Mouse (Mus musculus): ENCODE results near the gene Iqck.

Gene Iqck

DNA sequence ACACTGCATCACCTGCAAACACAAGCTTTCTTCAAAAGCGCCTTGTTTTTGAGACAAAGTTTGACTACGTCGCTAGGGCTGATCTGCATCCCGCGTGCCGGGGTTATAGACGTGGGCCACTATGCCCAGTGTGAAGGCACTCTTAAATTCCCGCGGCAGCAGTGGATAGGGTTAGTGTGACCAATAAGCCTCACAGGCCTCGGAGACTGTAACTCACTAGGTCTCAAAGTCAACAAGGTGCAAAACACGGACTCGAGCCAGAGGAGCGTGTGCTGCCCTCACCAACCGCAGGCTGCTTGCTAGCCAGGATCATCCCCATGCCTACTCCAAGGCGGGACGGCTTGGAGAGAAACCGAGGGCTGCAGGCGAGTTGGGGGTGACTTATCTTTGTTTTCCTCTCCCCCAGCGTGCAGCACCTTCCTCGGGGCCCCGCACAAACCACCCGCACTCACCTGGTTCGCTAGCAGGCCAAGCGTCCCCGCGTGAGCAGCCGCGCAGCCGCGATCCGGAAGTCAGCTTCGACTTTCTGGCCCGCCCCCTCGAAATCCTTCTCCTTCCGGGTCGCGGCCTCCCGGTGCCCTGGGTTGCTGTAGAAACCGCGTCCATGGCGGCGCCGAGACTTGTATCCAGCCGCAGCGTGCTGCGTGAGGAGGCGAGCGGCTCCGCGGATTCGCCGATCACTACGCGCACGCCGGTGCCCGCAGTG is at the start of gene Iqck:
Iqck (plus strand) TSS at position 582 of the 706 bp plus-strand sequence.
- DNase-seq (ENCODE audit: low read depth, low spot score): peak; percentile 92

DNA sequence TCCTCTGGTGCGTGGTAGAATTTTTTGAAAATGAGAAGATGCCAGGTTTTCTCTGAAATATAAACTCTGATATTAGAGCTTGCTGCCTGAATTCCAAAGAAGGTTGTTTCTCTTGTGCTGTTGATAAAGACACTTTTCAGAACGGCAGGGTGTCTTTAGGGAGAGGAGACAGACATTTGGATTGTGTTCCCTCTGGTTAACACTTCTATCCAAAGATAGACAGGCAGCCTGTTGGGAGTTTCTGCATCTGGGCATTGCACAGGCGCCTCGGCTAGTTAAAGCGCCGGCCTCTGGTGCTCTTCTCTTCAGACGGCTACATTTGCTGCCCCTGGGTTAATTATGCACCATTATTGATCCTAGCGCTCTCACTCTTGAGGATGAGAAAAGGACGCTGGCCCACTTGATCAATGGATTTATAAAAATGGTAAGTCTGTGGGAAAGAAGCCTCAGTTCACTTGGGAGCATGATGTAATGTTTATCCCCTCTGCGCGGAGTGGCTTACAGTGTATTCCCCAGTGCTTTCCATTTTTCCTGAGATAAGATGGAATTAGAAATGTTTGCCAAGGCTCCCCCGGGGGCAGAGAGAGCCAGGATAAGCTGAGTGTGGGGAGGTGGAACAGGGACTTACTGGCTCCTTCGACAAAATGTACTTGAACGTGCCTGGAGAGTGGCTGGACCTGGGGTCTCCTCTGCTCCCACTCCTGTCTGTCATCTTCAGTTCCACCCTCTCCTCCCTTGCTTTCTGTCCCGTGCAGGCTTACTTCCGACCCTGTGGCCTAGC is 48.7 kb upstream of the Iqck start:
- no peak for DNase-seq (ENCODE audit: low read depth, low spot score)

DNA sequence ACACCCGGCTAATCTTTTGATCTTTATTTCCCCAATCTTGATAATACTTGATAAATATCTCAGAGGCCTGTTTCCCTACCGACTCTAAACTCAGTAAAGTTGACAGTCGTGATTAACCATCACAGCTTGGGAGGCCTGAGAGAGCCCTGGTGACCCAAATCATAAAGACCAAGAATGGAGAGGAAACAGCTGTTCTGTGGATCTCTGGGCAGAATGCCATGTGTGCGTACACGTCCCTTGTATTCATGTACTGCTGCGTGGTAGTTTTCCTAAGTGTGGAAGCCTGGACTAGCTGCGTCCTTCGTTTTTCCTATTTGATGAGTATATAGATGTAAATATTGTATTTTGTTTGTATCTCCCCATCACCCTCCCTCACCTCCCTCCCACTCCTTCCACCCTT is 47.7 kb upstream of the Iqck start:
- no peak for DNase-seq (ENCODE audit: low read depth, low spot score)

DNA sequence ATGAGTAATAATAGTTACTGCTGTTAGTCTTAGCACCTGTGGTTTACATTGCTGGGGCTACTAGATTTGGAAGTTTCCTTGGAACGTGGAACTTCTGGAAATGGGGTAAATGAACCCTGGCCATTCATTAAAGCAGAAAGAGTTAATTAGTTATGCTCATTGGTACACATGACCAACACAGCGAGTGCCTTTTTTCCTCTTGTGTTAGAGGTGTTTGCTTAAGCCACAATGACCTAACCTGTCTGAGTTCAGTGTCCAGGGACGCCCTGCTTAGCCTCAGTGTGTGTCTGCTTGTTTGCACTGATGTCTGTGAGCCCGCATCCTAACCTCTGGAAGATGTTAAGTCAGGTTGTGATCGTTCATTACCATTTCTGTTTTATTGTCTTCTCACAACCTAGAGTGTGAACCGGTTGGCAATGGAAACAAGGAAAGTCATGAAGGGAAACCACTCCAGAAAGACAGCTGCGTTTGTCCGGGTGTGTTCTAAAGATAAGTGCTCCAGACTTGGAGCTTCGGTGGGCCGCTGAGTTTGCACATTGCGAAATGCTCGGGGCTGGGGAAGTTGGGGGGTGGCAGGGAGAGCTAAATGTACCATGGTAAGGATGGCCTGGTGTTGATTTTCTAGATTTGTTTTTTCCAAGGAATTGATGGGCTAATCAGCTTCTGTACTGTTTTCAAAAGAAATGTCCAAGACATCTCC is 44.0 kb upstream of the Iqck start:
- no peak for DNase-seq (ENCODE audit: low read depth, low spot score)

DNA sequence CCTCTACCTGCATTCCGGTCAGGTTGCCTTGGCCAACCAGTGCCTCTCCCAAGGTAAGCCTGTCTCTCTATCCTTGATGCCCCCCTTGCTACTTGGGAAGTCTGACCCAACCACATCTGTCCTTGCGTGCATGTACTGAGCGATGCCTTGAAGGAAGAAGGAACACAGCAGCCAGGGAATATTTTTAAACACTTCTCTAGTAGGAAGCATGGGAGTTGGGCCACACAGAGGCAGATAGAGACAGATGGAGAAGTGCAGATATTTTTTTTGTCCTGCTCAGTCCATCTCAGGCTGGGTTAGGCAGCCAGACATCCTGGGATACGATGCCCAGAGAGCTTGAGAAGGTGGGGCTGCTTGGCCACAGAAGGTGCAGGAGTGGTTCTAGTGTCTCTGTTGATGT is 42.0 kb upstream of the Iqck start:
- no peak for DNase-seq (ENCODE audit: low read depth, low spot score)

DNA sequence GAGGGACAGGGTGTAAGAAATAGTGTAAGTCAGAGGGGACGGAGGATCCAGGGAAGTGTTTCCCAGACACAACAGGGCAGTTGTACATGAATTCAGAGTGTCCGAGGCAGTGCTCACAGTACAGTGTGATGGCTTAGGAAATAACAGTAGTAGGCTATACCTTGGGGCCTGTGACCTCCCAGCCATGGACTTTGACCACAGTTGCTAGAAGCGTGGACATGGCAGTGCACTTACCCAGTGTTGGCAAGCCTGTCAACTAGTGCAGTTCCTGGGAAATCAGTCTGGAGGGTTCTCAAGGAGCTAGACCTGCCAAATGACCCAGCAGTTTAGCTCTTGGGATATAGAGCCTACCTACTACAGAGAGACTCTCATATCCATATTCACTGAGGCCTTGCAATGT is 39.3 kb upstream of the Iqck start:
- DNase-seq (ENCODE audit: low read depth, low spot score): no peak

DNA sequence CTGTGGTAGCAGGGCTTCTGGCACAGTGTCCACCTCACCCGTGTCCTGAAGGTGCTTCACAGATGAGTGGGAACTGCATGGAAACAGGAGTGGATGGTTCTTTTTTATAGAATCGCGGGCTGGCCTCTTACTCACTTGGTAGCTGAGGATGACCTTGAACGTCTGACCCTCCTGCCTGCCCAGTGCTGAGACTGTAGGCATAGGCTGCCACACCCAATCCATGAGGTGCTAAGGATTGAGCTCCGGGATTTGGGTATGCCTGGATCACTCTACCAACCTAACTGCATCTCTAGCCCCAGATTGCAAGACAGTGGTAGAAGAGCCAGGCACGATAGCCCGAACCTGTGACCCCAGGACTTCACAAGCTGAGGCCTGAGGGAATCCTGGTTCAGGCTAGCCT is 37.8 kb upstream of the Iqck start:
- DNase-seq (ENCODE audit: low read depth, low spot score): no peak

DNA sequence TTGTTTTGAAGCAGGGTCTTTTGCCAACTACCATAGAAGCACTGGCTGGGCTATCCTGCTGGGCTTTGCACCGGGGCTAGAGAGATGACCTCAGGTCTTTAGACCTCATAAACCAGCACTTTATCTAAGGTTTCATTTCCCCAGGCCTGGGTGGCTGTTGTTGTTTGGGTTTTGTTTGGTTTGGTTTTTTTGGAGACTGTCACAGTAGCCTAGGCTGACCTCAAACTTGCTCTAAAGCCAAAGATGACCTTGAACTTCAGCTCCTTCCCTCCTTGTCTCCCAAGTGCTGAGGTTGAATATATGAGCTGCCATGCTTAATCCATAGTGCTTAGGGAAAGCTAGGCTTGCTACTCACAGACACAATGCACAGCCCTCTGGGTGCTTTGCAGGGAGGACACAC is 35.9 kb upstream of the Iqck start:
- no peak for DNase-seq (ENCODE audit: low read depth, low spot score)

DNA sequence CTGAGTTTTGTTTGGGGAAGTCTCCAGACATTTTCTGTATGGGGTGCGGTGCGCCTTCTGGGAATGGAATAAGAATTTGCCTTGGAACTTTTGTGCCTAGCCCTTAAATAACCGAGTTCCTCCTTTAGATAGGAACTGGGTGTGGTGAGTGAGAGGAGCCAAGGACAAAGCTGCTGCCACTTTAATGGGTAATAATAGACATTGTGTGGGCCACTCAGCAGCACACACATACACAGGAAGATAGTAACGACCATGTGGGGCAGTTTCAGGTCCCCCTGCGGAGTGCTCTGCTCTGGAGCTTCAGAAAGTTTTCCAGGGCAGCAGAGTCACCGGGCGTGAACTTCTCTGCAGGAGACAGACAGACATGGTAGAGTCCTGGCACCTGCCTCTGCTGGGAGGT is 34.2 kb upstream of the Iqck start:
- no peak for DNase-seq (ENCODE audit: low read depth, low spot score)

DNA sequence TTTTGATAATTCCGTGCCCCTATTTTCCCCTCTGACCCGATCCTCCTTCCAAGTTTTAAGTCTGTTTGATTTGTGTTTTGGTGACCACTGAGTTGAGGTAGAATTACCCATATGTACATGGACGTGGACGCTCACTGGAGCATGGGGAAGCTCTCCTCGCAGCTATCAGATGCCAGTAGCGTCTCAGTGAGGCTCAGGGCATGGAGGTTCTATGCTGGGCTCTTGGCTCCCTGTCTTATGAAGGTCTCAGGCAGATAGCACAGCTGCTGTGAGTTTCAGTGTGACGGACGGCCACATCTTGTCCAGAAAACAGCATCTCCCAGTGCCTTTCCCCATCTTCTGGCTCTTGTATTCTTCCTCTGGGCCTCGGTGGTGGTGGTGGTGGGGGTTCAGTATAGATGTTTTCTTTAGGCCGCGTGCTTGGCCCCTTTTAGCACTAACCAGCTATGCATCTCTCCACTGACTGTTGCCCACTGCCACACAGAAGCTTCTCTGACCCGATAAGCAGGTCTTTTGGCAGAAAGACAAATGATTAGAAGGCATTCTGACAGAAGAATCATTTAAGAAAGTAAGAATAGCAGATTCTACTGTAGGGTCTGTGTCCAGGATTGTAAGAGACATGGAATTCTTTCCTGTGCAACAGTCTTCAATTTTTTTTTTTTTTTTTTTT is 33.5 kb upstream of the Iqck start:
- DNase-seq (ENCODE audit: low read depth, low spot score): no peak

DNA sequence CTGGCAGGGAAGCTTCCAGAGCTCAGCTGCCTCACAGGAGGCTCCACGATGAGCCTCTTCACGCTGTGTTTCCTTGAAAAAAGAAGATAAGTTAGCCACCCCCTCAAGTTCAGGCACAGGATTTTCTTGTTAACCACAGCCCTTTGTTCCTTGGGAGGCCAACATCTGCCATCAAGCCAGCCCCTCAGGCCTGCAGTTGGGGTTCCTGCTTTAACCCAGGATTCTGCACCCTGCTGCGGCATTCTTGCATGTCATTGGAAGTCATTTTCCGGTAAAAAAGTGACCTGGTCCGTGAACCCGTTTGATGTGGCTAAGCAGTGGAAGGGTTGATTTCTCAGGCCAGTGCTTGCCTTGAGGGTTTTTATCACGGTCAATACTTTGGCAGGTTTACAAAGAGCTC is 31.1 kb upstream of the Iqck start:
- no peak for DNase-seq (ENCODE audit: low read depth, low spot score)

DNA sequence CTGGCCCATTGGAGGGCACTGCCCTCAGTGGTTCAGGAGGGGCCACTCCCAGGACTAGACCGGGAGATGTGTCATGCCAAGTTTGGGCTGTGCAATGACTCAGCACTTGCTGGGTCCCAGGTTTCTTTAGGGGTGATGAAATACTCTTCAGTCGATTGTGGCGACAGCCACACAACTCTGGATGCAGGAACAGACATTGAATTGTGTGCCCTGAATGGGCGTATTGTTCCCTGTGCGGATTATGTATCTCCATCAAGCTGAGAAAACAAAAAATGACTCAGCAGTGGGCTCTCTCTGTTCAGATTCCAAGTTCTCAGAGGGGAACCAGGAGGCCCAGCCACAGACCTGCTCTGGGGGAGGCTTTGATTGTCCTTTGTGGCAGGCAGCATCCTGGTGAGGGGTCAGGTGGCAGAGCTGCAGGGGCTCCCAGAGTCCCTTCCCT is 27.6 kb upstream of the Iqck start:
- no peak for DNase-seq (ENCODE audit: low read depth, low spot score)

DNA sequence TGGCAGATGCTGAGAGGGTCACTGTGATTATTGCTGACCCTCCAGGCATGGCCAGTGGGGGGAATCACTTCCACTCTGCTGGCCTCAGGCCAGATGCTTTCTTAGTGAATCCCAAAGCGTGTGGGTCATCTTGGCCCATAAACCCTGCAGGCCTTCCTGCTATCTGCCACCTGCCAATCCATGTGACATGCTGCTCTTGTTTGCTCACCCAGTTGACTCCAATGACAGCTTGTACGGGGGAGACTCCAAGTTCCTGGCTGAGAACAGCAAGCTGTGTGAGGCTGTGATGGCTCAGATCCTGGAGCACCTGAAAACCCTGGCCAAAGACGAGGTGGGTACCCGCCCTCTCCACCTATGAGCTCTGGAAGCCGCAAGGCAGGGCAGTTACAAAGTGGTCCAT is 17.7 kb upstream of the Iqck start:
- no peak for DNase-seq (ENCODE audit: low read depth, low spot score)

DNA sequence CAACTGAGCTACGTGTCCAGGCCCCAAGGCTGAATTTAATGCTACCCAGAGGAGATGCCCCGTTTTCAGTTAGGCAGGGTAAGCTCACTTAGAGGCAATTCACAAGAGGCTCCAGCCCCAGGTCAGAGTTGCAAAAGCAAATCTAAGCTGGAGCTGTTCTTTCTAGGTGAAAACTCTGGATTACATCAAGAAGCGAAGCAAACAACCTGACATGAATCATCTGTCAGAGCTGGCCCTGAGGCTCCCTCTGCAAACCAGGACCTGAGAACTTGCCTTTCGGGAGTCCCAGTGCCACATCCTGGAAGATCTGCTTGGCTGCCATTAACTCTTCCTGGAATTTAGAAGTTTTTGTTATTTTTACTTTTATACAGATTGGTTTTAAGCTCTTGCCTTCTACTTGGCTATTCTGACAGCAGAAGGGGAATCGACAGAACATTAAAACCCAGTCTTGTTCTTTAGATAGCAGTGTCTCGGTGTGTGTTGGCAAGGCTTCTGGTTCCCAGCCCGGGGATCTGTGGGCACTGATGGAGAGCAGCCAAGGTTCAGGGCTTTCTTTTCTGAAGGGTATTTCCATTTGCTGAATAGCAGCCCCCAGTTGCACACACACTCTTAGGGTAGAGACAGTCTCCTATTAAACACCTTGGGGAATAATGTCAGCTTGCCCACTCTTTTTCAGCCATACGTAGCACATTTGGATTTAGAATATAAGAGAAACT is 14.4 kb upstream of the Iqck start:
- DNase-seq (ENCODE audit: low read depth, low spot score): no peak

DNA sequence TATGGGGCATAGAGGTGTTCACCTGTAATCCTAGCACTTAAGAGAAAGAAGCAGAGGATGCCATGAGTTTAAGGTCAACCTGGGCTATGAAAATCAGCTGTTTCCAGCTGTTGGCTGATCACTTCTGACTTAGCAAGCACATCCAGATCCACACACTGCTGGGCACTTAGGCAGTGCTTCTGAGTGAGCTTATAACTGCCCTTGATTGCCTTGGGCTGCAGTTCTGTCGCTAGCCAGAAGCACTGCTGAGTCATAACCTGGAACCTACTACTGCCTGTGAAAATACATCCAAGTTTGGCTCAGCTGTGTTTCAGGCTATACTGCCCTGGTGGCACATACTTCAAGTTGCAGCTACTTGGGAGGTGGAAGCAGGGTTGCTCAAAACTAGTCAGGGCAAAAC is 13.8 kb upstream of the Iqck start:
- DNase-seq (ENCODE audit: low read depth, low spot score): no peak

DNA sequence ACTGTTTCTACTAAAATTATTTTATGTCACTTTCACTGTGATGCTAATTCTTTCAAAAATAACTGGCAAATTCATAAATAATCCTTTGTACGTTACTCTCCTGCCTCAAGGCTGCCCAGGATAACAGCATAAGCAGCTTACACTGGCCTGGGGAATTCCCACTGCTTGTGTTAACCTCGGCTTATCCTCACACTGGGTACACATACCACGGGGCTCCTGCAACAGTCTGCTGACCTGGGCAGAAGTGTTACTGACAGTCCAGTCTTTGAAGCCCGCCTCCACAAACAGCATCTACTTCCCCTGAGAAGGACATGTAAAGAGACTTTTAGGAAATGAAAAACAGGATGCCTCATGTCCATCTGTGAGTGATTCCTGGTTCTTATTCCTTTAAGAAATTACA is 12.6 kb upstream of the Iqck start:
- no peak for DNase-seq (ENCODE audit: low read depth, low spot score)

DNA sequence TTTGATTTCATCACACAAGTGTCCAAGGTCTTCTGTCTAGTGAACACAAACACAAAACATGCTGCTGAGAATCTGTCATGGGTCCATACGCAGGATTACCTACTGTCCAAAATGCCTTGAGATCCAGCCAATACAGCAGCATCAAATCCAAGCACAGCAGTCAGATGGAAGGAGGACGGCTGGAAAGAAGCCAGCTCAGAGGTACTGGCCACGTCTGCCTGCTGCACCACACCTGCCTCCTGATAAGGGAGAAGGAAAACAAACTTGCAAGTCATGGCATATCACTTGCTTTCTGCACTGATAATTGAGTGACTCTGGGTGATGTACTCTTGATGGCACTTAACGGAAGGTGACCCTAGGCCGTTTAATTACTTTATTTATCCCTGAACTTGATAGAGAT is 10.4 kb upstream of the Iqck start:
- no peak for DNase-seq (ENCODE audit: low read depth, low spot score)

DNA sequence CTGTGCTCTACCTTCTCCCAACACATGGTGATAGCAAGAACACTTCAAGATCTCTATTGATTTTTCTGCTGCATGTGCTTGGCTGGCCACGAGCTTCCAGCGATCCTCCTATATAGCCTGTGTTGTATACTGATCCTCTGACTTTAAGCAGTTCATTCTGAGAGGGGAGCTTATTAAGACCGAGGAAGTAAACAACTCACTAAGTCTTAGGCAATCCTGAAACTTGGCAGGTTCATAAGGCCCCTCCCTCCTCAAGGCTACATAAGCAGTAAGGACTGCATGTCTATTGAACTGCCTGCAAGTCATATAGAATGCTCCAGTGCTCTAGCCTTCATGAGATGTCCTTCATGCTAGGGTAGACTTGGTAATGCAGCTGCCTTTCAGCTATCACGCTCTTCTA is 9.2 kb upstream of the Iqck start:
- DNase-seq (ENCODE audit: low read depth, low spot score): no peak

DNA sequence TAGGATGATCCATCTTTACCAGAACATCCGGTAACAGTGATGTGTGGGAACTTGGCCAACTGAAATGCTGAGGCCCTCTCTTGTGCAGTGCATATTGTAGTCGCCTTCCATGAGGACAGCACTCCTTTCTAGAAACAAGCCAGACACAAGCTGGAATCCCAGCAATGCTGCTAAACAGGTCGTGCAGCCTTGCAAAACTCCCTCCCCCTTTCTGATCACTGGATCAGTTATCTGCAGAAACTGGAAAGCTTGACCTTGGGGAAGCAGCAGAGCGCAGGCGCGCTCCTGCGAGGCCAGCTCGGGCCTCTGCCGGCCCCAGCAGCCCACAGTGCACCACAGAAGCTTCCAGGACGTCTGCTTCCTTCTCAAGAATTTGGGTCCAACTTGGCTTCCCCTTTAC is 6.8 kb upstream of the Iqck start:
- no peak for DNase-seq (ENCODE audit: low read depth, low spot score)

DNA sequence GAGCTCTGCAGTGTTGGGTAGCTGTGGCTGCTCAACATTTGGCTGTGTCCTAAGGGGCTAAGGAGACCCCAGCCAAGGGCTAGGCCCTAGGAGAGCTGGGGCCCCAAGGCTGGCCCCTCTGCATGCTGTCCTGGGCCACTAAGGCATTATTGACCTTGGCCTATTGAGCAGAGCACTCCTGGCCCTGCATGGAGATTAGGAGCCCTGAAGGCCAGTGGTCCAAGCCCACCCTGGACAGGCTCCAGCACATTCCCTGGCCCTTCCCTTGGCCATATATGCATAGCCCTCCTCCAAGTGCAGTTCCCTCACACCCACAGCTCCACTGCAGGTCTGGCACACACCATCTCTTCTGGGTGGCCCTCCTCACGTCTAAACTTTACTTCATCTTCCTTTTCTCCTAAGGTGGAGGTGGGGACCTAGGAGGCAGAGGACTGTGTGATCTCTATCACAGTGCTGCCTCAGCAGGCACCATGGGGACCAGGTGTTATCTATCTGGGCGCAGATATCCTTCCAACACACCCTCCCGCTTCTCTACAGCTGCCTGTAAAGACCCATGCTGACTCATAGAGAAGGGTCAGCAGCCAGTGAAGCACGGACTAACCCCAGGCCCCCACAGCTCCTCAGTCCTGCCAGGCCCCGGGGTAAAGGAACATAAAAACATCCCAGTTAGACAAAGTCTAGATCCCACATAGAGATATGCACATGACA is 5.9 kb upstream of the Iqck start:
- DNase-seq (ENCODE audit: low read depth, low spot score): no peak

All from A20 (cell line).